ENCODE assay signal across 20 mouse cellular contexts in genomic region chr16:83316314-83316713, GRCm38 (mm10).
DNase-seq lines count a peak whose midpoint lies in the region; ATAC-seq and TF ChIP-seq lines count a peak whose summit lies in the region.
"Had no signal": no experiment of that assay in that cellular context is flagged by ENCODE, and none has a peak within 500 bp of the region (broad histone marks: within the 10 kb centered on the region; RNA-seq: fewer than 3 reads in every experiment).

No protein-coding gene starts in this region.

- no peak for TF ChIP-seq EP300 in lung, postnatal 0 days (IDR thresholded peaks at IDR 0.05)

- no peak for TF ChIP-seq POLR2A in brain, embryonic 14.5 days (IDR thresholded peaks at IDR 0.05; ENCODE audit: borderline replicate concordance, extremely low read depth, insufficient read depth, insufficient read length, poor library complexity, severe bottlenecking)

- H3K36me3 ChIP-seq in midbrain, embryonic 16.5 days (ENCODE audit: control insufficient read depth, insufficient read depth, low read length), result no peaks in the 10 kb centered on the region
- H3K36me3 ChIP-seq in midbrain, embryonic 10.5 days, result no peaks in the 10 kb centered on the region
- H3K36me3 ChIP-seq in midbrain, postnatal 0 days (ENCODE audit: insufficient read depth, low read length), result no peaks in the 10 kb centered on the region
- no peaks in the 10 kb centered on the region for H3K36me3 ChIP-seq in lung, postnatal 0 days (ENCODE audit: insufficient read depth, low read length)
- H3K36me3 ChIP-seq: hindbrain, embryonic 12.5 days; kidney, embryonic 15.5 days; limb, embryonic 10.5 days; neural tube, embryonic 12.5 days had no signal

- H3K4me3 ChIP-seq in midbrain, embryonic 16.5 days (ENCODE audit: low read depth, low read length), result no peak overlapping the region
- H3K4me3 ChIP-seq in midbrain, embryonic 10.5 days, result no peak overlapping the region
- H3K4me3 ChIP-seq in midbrain, postnatal 0 days (ENCODE audit: low read depth, low read length), result no peak overlapping the region
- no peak overlapping the region for H3K4me3 ChIP-seq in lung, postnatal 0 days (ENCODE audit: low read depth, low read length)
- H3K4me3 ChIP-seq: hindbrain, embryonic 12.5 days; kidney, embryonic 15.5 days; left cerebral cortex, adult 2 months; limb, embryonic 10.5 days; neural tube, embryonic 12.5 days had no signal

- H3K9me3 ChIP-seq in midbrain, embryonic 16.5 days (replicated peaks; ENCODE audit: control insufficient read depth, low read length, poor library complexity, severe bottlenecking), result no peaks in the 10 kb centered on the region
- no peaks in the 10 kb centered on the region for H3K9me3 ChIP-seq in midbrain, embryonic 10.5 days (replicated peaks)
- no peaks in the 10 kb centered on the region for H3K9me3 ChIP-seq in midbrain, postnatal 0 days (ENCODE audit: low read length)
- no peaks in the 10 kb centered on the region; the same call in 1 of the 2 replicates for H3K9me3 ChIP-seq in lung, postnatal 0 days (ENCODE audit: low read length)
- H3K9me3 ChIP-seq: hindbrain, embryonic 12.5 days; kidney, embryonic 15.5 days; limb, embryonic 10.5 days; neural tube, embryonic 12.5 days had no signal

- no peak for TF ChIP-seq CTCF in brain, embryonic 14.5 days (IDR thresholded peaks at IDR 0.05; ENCODE audit: borderline replicate concordance, extremely low read depth, insufficient read depth, insufficient read length)
- no peak for TF ChIP-seq CTCF in midbrain, postnatal 0 days (IDR thresholded peaks at IDR 0.05)
- TF ChIP-seq CTCF in lung, postnatal 0 days (IDR thresholded peaks at IDR 0.05), result no peak

- 75% methylated on average over 5 of the region's 5 CpGs for WGBS in midbrain, embryonic 16.5 days
- WGBS in midbrain, embryonic 10.5 days, result 91% methylated on average over 5 of the region's 5 CpGs
- whole genome bisulfite sequencing in midbrain, postnatal 0 days, result 70% methylated on average over 5 of the region's 5 CpGs
- 62% methylated on average over 5 of the region's 5 CpGs for WGBS in lung, postnatal 0 days

- no peaks in the 10 kb centered on the region for H3K27me3 ChIP-seq in midbrain, embryonic 16.5 days (ENCODE audit: control insufficient read depth, insufficient read depth, low read depth, low read length)
- H3K27me3 ChIP-seq in midbrain, embryonic 10.5 days (ENCODE audit: low read depth, poor library complexity, severe bottlenecking), result no peaks in the 10 kb centered on the region
- no peaks in the 10 kb centered on the region for H3K27me3 ChIP-seq in midbrain, postnatal 0 days (ENCODE audit: insufficient read depth, low read length)
- H3K27me3 ChIP-seq in lung, postnatal 0 days (replicated peaks; ENCODE audit: insufficient read depth, low read length), result no peaks in the 10 kb centered on the region
- H3K27me3 ChIP-seq: hindbrain, embryonic 12.5 days; kidney, embryonic 15.5 days; neural tube, embryonic 12.5 days had no signal

- no peaks in the 10 kb centered on the region for H3K4me1 ChIP-seq in midbrain, embryonic 16.5 days (ENCODE audit: control insufficient read depth, insufficient read depth, low read length)
- no peaks in the 10 kb centered on the region for H3K4me1 ChIP-seq in midbrain, embryonic 10.5 days
- no peaks in the 10 kb centered on the region for H3K4me1 ChIP-seq in midbrain, postnatal 0 days (ENCODE audit: insufficient read depth, low read length)
- H3K4me1 ChIP-seq in lung, postnatal 0 days (ENCODE audit: insufficient read depth, low read depth, low read length), result no peaks in the 10 kb centered on the region
- H3K4me1 ChIP-seq: hindbrain, embryonic 12.5 days; kidney, embryonic 15.5 days; limb, embryonic 10.5 days; neural tube, embryonic 12.5 days had no signal

- H3K9ac ChIP-seq in midbrain, embryonic 16.5 days (ENCODE audit: low read depth, low read length), result no peak overlapping the region
- H3K9ac ChIP-seq in midbrain, postnatal 0 days (replicated peaks; ENCODE audit: low read length, poor library complexity, severe bottlenecking), result no peak overlapping the region
- no peak overlapping the region for H3K9ac ChIP-seq in lung, postnatal 0 days (replicated peaks; ENCODE audit: low read depth)
- H3K9ac ChIP-seq: hindbrain, embryonic 12.5 days; kidney, embryonic 15.5 days; liver, postnatal 0 days; neural tube, embryonic 12.5 days had no signal

- DNase-seq in frontal cortex, postnatal 10 days (ENCODE audit: low spot score in 2 of 2), result no peak
- no peak for DNase-seq in midbrain, embryonic 10.5 days (ENCODE audit: low spot score)
- DNase-seq in brain, embryonic 14.5 days (ENCODE audit: low read depth), result peak; percentile 26
- peak; percentile 8 for DNase-seq in midbrain, postnatal 0 days (ENCODE audit: low spot score)
- DNase-seq in lung, postnatal 0 days (ENCODE audit: low spot score), result no peak
- DNase-seq: cerebellum, adult 9-11 months; kidney, postnatal 4 days; liver, postnatal 0 days; lung, postnatal 14 days; right cerebral cortex, postnatal 4 days had no signal

- peak; percentile 69 for ATAC-seq in frontal cortex, adult (ENCODE audit: low TSS enrichment)
- ATAC-seq in midbrain, embryonic 16.5 days, result peak; percentile 58; the same call in 1 of the 2 replicates
- no peak for ATAC-seq in midbrain, postnatal 0 days (ENCODE audit: low FRiP score)
- ATAC-seq in lung, postnatal 0 days, result no peak
- ATAC-seq: forebrain, embryonic 14.5 days; intestine, embryonic 16.5 days; liver, postnatal 0 days had no signal

- H3K27ac ChIP-seq in midbrain, embryonic 16.5 days (ENCODE audit: low read length), result no peak overlapping the region
- no peak overlapping the region for H3K27ac ChIP-seq in midbrain, embryonic 10.5 days (replicated peaks)
- H3K27ac ChIP-seq in midbrain, postnatal 0 days (ENCODE audit: low read depth, low read length), result no peak overlapping the region
- no peak overlapping the region for H3K27ac ChIP-seq in lung, postnatal 0 days (ENCODE audit: low read length)
- H3K27ac ChIP-seq: hindbrain, embryonic 12.5 days; kidney, embryonic 15.5 days; left cerebral cortex, adult 2 months; limb, embryonic 10.5 days; neural tube, embryonic 12.5 days; stomach, postnatal 0 days had no signal

- H3K4me2 ChIP-seq in midbrain, embryonic 16.5 days (ENCODE audit: low read length), result no peak overlapping the region
- H3K4me2 ChIP-seq in midbrain, postnatal 0 days (ENCODE audit: low read depth, low read length, poor library complexity, severe bottlenecking), result no peak overlapping the region
- no peak overlapping the region for H3K4me2 ChIP-seq in lung, postnatal 0 days (replicated peaks; ENCODE audit: low read depth, low read length)
- H3K4me2 ChIP-seq: hindbrain, embryonic 12.5 days; kidney, embryonic 15.5 days; neural tube, embryonic 12.5 days had no signal

Comparison
In these comparisons a context has a peak if more than half of its experiments do, and no peak if none do; other contexts are left out.
1. ATAC-seq: peak in frontal cortex, adult (single experiment) and midbrain, embryonic 16.5 days (single experiment); none in midbrain, postnatal 0 days (single experiment) and lung, postnatal 0 days (single experiment).
2. DNase-seq: peak in brain, embryonic 14.5 days (single experiment) and midbrain, postnatal 0 days (single experiment); none in frontal cortex, postnatal 10 days (0 of 2), midbrain, embryonic 10.5 days (single experiment) and lung, postnatal 0 days (single experiment).